Mouse (Mus musculus): ENCODE data around the gene Foxp1. TPM values are rescaled to one million over a fixed set of nuclear protein-coding genes. Genes with fewer than 3 reads are reported as not detected.

The Foxp1 gene
- total and polyA plus RNA-seq, 2 experiments from 2014 or later: 112 to 167 TPM

DNA sequence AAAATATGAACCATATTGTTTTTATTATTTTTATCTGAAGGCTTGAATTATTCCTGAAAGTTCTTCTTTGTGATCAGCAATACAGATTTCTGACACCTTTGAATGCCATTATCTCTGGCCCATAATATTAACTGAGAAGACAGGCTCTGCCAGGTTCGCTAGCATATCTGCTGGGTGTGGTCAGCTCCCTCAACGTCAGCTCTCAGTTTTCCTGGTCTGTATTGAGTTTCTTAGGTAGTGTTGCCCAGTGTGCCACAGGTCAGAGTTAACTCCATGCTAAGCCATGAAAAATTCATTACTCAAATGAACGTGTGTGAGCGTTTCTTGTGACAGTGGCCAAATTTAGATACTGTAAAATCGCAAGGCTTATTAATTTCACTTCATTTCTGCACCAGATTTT, 26.4 kb downstream of the Foxp1 start:
- H3K36me3 ChIP-seq (ENCODE audit: insufficient read depth): no peaks in the 10 kb centered on the region
- H3K27me3 ChIP-seq (ENCODE audit: insufficient read depth, low read length): no peaks in the 10 kb centered on the region
- H3K4me3 ChIP-seq (ENCODE audit: low read depth, low read length): no peak overlapping the region
- no peak for ATAC-seq
- H3K9ac ChIP-seq: no peak overlapping the region
- no peaks in the 10 kb centered on the region for H3K4me1 ChIP-seq (ENCODE audit: insufficient read depth)
- DNase-seq: no peak
- WGBS: 64% methylated on average over 5 of the region's 5 CpGs
- H3K4me2 ChIP-seq (ENCODE audit: low read depth): no peak overlapping the region
- no peak for TF ChIP-seq CTCF (IDR thresholded peaks at IDR 0.05; ENCODE audit: low read depth)
- no peak overlapping the region for H3K27ac ChIP-seq (ENCODE audit: low read depth, low read length)
- H3K9me3 ChIP-seq (ENCODE audit: low read length): no peaks in the 10 kb centered on the region

DNA sequence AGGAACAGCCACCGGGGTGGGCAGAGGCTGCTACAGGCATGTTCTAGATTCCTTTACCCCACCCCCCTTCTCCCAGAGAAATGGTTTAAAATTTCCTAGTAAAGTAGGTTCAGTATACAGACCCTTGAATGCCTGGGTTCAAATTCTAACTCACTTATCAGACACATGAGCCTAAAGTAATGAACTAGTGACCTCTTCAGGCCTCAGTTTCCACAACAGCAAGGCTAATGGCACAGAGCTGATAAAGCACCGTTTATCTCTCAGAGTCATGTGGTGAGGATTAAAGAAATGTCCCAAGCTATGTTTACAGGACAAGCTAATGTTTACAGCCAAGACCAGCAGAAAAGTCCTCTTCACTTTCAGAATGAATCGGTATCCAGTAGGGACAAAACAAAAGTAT, 29.6 kb downstream of the Foxp1 start:
- H3K4me1 ChIP-seq (ENCODE audit: insufficient read depth): no peaks in the 10 kb centered on the region
- no peaks in the 10 kb centered on the region for H3K36me3 ChIP-seq (ENCODE audit: insufficient read depth)
- WGBS: 48% methylated on average over 3 of the region's 3 CpGs
- TF ChIP-seq CTCF (IDR thresholded peaks at IDR 0.05; ENCODE audit: low read depth): no peak
- no peak overlapping the region for H3K4me3 ChIP-seq (ENCODE audit: low read depth, low read length)
- no peak overlapping the region for H3K27ac ChIP-seq (ENCODE audit: low read depth, low read length)
- no peak overlapping the region for H3K4me2 ChIP-seq (ENCODE audit: low read depth)
- H3K9me3 ChIP-seq (ENCODE audit: low read length): no peaks in the 10 kb centered on the region
- no peak for DNase-seq
- no peak for ATAC-seq
- no peaks in the 10 kb centered on the region for H3K27me3 ChIP-seq (ENCODE audit: insufficient read depth, low read length)
- H3K9ac ChIP-seq: no peak overlapping the region

DNA sequence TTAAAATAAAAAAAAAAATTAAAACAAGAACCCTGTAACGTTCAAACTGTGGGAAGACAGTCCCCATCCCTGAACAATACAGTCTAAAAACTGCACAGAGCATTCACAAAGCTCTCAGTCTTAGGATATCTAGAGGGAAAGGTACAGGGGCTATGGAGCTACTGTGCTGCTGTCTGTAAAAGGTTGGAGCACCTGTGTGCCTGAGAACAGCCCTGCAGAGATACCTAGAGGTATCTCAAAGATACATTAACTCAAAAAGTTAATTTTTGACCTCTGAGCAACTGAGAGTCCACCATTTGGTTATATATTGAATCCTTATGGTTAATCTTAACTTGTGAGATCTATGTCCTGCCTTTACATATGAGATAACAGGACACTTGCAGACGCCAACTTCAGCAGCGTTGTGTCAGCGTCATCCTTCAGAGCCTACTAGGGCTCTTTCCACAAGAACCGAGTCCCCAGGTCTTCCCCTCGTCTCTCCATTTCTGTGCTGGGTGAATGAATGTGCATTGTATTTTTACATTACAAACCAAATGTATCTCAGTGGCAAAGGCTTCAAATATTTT, 30.5 kb downstream of the Foxp1 start:
- Histone ChIP-seq H3K9ac (no peak overlapping the region), H3K4me1 (ENCODE audit: insufficient read depth) (no peaks in the 10 kb centered on the region), H3K36me3 (ENCODE audit: insufficient read depth) (no peaks in the 10 kb centered on the region), H3K4me2 (ENCODE audit: low read depth) (no peak overlapping the region), H3K27ac (ENCODE audit: low read depth, low read length) (no peak overlapping the region), H3K4me3 (ENCODE audit: low read depth, low read length) (no peak overlapping the region), H3K9me3 (ENCODE audit: low read length) (no peaks in the 10 kb centered on the region), H3K27me3 (ENCODE audit: insufficient read depth, low read length) (no peaks in the 10 kb centered on the region)
- WGBS: 78% methylated on average over 6 of the region's 6 CpGs
- ATAC-seq: no peak
- no peak for TF ChIP-seq CTCF (IDR thresholded peaks at IDR 0.05; ENCODE audit: low read depth)
- DNase-seq: no peak

DNA sequence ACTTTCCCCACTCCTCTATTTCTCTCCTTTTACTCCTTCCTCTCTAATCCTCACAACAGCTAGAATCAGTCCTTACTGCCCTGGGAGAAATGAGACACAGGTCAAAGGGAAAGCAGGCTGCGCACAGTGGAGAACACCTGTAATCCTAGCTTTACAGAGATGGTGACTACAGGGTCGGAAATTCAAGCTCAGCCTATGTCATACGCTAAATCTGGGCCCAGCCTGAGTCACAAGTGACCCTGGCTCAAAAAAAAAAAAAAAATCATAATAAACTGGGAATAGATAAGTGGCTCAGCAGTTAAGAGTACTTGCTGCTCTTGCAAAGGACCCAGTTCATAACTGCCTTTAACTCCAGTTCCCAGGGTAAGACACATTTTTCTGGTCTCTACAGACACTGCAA, 31.4 kb downstream of the Foxp1 start:
- H3K4me1 ChIP-seq (ENCODE audit: insufficient read depth): peaks cover 2% of the 10 kb centered on the region; the same call in 1 of the 2 replicates
- H3K4me2 ChIP-seq (ENCODE audit: low read depth): no peak overlapping the region
- H3K4me3 ChIP-seq (ENCODE audit: low read depth, low read length): no peak overlapping the region
- no peaks in the 10 kb centered on the region for H3K36me3 ChIP-seq (ENCODE audit: insufficient read depth)
- H3K9me3 ChIP-seq (ENCODE audit: low read length): no peaks in the 10 kb centered on the region
- H3K27me3 ChIP-seq (ENCODE audit: insufficient read depth, low read length): no peaks in the 10 kb centered on the region
- DNase-seq (no peak), ATAC-seq (no peak)
- TF ChIP-seq CTCF (IDR thresholded peaks at IDR 0.05; ENCODE audit: low read depth): no peak
- H3K27ac ChIP-seq (ENCODE audit: low read depth, low read length): no peak overlapping the region
- 86% methylated on average over 3 of the region's 3 CpGs for WGBS
- H3K9ac ChIP-seq: no peak overlapping the region

DNA sequence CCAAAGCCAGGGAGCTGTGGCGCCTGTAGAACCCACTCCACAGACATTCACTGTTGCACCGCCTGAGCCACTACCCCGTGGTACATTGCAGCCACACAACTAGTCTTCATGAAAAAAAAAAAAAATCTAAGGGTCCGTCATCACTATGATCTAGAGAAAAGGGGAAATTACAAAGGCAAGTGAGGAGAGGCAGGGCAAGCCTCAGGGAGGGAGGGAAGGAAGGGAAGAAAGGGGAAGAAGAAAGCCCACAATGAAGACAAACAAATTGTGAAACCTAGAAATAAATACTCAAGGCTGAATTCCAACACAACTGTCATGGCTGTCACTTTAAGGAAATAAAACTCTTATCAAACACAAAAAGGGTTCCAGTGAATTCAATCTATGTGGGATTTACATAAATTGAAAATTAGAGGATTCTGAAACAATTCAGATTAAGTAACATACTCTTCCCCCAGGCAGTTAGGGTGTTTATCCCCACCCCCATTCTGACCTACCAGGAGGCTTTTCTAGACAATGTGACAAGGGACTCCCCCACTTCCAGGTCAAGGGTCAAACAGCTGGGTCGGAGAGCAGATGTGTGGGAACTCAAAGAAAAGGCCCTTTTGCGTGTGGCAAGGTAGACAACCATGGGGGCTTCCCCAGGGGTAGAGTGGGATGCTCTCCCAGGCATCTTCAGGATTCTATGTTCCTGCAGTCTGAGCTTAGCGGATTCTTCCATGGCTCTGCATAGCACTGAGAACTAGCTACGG, 32.4 kb downstream of the Foxp1 start:
- WGBS: 83% methylated on average over 8 of the region's 8 CpGs

DNA sequence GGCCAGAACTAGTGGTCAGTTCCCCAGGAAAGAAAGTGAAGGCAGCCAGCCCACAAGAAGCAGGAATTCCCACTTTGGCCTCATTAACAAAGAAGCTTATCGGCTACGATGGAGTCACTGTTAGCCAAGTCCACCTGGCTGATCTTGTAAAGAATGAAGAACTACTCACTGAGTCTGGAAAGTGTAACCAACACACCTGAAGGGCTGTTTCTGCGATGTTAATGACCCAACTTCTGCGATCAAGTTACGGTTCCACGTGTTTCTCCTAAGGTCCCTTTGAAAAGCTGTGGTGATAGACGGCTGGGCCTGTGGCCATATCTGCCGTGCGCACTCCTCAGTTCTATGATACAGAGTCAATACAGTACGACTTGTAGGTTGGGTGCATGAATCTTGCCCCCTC, 33.1 kb downstream of the Foxp1 start:
- TF ChIP-seq CTCF (IDR thresholded peaks at IDR 0.05; ENCODE audit: low read depth): no peak
- DNase-seq (no peak), ATAC-seq (no peak)
- Histone ChIP-seq H3K27me3 (ENCODE audit: insufficient read depth, low read length) (no peaks in the 10 kb centered on the region), H3K4me3 (ENCODE audit: low read depth, low read length) (no peak overlapping the region), H3K4me2 (ENCODE audit: low read depth) (no peak overlapping the region), H3K9ac (no peak overlapping the region), H3K9me3 (ENCODE audit: low read length) (no peaks in the 10 kb centered on the region), H3K36me3 (ENCODE audit: insufficient read depth) (no peaks in the 10 kb centered on the region), H3K4me1 (ENCODE audit: insufficient read depth) (peaks cover 17% of the 10 kb centered on the region), H3K27ac (ENCODE audit: low read depth, low read length) (no peak overlapping the region)
- 84% methylated on average over 10 of the region's 10 CpGs for WGBS

More for the DNA sequence above, 32.4 kb downstream of the Foxp1 start:
- no peak for TF ChIP-seq CTCF (IDR thresholded peaks at IDR 0.05; ENCODE audit: low read depth)
- Histone ChIP-seq H3K36me3 (ENCODE audit: insufficient read depth) (no peaks in the 10 kb centered on the region), H3K4me1 (ENCODE audit: insufficient read depth) (peaks cover 10% of the 10 kb centered on the region), H3K27me3 (ENCODE audit: insufficient read depth, low read length) (no peaks in the 10 kb centered on the region), H3K9me3 (ENCODE audit: low read length) (no peaks in the 10 kb centered on the region), H3K27ac (ENCODE audit: low read depth, low read length) (no peak overlapping the region), H3K9ac (no peak overlapping the region), H3K4me3 (ENCODE audit: low read depth, low read length) (no peak overlapping the region), H3K4me2 (ENCODE audit: low read depth) (no peak overlapping the region)
- DNase-seq (no peak), ATAC-seq (no peak)

DNA sequence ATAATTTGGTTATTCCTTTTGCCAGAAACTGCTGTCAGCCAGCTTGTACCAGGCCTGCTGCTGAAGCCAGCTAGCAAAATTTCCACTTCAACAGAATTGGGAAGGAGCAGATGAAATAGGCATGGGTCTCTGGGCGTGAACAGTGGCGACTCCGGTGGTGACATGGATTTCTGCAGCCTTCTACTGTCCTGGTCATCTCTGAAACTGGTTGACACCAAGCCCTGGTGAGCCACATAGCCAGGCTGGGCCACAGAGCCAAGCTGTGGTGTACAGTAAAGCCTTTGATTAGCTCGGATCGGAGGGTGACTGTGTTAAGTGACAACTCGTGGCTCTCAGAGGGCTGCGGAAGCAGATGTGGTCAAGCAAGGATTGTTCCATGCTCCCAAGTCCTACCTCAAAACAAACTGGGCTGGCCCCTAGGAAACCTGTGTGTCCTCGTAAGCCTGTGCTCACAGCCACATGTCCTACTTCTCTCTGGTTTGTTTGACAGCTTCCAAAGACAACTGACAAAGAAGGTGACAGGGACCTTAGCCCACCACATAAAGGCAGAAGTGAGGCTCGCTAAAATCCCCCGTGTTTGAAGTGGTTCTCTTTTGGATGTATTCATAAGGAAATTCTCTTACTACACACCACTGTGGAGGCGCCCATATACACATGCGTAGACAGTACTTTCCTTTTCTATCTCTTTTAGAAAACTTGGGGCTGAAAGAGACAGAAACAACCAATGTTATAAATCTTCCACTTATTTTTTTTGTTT, 36.5 kb downstream of the Foxp1 start:
- WGBS: 38% methylated on average over 12 of the region's 12 CpGs
- H3K4me1 ChIP-seq (ENCODE audit: insufficient read depth): peaks cover 20% of the 10 kb centered on the region
- no peak for DNase-seq
- no peaks in the 10 kb centered on the region for H3K36me3 ChIP-seq (ENCODE audit: insufficient read depth)
- peak overlapping the region; percentile 66; the same call in 1 of the 2 replicates for H3K27ac ChIP-seq (ENCODE audit: low read depth, low read length)
- peak; percentile 46 for TF ChIP-seq CTCF (IDR thresholded peaks at IDR 0.05; ENCODE audit: low read depth)
- no peak overlapping the region for H3K9ac ChIP-seq
- no peak; the same call in 1 of the 2 replicates for ATAC-seq
- H3K9me3 ChIP-seq (ENCODE audit: low read length): no peaks in the 10 kb centered on the region
- no peak overlapping the region for H3K4me2 ChIP-seq (ENCODE audit: low read depth)
- no peak overlapping the region for H3K4me3 ChIP-seq (ENCODE audit: low read depth, low read length)
- H3K27me3 ChIP-seq (ENCODE audit: insufficient read depth, low read length): no peaks in the 10 kb centered on the region
